Mouse (Mus musculus): ENCODE measurements around the gene Skap1.

Gene Skap1

DNA sequence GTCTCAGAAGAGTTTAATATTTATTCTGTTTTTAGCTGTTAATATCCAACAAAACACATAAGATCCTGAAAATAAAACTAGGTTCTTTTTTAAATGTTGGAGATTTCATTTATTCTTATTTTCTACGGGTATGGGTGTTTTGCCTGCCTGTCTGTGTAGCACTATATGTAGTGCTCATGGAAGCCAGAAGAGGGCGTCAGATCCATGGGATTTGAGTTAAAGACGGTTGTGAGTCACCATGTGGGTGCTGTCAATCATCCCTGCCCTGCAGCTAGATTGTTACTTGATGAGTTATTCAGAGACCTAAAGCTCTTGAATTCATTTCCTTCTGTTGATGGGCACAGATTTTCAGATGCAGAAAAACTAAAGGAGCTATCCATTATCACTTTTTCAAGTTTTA, 108.1 kb downstream of the Skap1 start:
- DNase-seq, result no peak

DNA sequence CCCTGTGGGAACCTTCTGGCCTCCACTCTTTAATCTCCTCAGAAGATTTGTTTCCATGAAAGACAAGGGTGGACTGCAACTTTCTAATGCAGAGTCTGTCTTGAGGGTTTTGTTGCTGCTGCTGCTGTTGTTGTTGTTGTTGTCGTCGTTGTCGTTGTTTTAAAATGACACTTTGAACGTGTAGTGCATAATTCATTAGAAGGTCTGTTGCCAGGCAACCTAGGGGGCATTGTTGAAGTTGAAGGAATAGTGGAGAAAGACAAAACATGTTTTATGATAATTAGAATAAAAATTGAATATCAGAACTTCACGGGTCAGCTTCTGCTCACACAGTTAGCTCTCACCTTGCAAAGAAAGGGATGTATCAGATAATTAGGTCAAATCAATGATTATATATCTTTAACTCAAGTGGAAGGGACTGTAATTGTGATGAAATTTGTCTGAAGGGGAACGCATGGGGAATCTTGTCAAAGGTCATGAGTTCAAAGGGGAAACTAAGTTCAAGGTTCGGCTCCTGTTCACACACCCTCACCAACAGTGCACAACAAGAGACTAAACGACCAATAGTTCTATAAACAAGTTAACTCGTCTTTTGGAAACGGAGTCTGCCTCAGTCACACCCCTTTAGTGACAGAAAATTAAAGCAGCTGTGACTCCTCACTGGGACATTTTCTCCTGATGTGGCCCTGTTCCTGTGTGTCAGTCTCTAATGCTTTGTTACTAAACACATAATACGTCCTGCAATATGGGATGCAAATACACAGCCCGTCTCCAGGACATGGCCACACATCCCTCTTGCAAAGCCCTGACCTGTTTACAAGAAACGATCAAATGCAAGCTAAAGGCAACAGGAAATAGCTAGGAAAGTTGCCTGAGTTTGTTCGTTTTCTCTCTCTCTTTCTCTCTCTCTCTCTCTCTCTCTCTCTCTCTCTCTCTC, 112.4 kb downstream of the Skap1 start:
- DNase-seq, result no peak

DNA sequence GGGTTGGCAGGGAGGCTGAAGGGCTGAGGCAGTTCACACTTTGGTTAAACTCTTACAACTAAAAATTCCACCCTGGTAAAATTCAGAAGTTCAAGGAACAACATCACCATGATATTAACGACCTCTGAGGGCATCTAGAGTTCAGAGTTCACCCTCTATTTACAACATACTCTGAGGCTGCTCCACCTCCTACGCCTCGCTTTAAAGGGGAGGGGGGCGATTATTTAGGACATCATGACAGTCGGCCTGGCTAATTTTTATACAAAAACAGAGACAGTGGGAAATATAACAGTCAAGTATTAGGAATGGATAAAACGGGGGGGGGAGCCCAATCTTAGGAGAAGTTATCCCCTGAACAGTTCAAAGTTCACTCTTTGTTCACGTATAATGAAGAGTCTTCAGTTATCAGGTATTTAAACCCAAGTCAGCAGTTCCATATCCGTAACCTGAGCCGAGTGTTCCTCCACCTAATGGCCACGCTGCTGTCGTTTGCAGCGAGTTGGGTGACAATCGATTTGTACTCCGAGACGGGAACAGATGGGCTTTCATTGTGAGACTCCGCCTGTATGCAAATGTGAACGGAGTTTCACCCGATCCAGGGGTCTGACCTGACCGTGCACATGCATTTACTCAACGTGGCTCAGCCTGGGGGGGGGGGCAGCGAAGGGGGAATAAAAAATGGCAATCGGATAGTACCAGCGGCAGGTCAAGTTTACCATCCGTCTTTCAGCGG, 114.3 kb downstream of the Skap1 start:
- DNase-seq, result no peak

GRCm38 (mm10) chr11:96581604-96582384, 117.4 kb downstream of the Skap1 start:
- peak; percentile 29 for DNase-seq

DNA sequence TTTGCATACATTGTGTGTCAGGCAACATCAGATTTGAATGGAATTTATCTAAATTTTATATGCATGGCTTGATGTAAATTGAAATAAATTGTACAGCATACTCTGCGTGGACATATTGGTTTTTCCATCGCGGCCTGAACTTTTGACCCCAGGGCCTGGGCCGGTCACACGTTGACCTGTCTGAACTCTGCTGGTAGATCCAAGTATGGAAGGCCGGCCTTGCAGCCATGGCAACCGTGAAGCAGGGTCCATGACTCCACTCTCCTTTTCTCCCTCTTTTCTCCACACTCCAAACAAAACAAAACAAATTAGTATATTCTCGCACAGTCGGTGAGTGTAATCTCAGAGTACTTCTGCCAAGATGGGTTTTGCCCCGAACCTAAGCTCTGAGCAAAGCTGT, 118.2 kb downstream of the Skap1 start:
- DNase-seq, result no peak

GRCm38 (mm10) chr11:96589828-96590227, 125.4 kb downstream of the Skap1 start:
- DNase-seq, result peak; percentile 25

- DNase-seq, result no peak
Observed at GRCm38 (mm10) chr11:96595890-96596289, 131.5 kb downstream of the Skap1 start.

DNA sequence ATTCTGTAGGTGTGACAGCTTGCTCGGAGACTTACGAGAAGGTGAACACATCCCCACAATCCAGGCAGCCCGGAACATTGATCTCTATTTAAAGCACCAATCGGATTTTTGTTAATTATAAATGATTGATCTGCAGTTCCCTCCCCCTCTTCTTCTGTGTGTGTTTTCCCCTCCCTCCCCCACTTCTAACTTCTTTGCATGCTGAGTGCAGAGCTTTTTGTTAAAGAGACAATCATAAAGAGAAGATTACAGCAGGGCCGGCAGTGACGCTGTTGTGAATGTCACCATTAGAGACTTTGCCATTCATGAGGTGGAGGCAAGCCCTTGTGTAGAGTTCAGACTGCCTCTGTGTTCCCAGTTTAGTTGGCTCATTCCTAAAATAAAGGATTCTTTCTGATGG, 131.9 kb downstream of the Skap1 start:
- no peak for DNase-seq

- no peak for DNase-seq
Observed at GRCm38 (mm10) chr11:96602806-96603205, 138.4 kb downstream of the Skap1 start.

DNA sequence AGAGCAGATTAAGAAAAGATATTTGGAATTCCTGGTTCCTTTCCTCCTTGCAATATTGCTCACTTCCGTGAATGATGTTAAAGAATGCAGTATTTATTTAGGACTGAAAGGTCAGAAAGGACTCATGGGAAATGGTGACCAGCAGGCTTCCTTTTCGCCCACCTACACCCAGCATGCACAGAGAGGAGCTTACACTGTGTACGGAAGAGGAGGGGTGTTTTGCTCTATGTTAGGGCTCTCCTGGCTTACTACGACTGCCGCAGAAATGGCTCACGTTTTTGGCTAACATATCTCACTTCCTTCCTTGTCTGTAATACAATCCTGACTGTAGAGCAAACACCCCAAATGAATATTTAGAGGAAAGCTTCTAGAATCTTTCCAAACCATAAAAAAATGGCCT, 139.9 kb downstream of the Skap1 start:
- DNase-seq, result no peak

DNA sequence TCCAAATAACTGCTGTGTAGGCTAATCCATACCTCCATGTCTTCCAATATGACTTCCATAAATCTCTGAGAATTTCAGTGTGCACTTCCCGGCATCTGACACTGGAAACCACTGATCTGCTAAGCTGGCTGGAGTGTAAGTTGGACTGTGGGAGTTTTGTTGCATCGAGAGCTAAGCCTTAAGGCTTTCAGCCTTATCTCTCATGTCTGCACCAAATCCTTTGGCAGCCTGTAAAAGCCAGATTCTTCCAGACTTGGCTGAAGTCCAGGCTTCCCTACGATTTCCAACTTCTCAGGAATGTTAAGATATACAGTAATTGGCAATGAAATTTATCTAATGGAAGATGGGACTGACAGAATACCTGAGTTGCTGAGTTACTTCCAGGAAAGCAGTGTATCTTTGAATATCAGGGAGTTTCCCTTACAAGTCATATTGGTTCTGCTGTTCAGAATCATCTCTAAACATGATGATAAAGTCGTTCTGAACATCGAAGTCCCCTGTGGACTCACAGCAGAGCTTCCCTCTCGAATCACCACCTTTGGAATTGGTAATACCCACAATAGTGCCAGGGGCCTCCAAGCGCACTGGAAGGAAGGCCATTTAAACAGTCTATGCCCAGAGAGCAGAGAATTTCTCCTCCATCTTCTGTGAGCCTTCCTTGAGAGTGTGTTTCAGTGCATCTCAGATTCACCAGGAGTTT, 140.5 kb downstream of the Skap1 start:
- DNase-seq, result no peak

GRCm38 (mm10) chr11:96605516-96605915, 141.1 kb downstream of the Skap1 start:
- no peak for DNase-seq

DNA sequence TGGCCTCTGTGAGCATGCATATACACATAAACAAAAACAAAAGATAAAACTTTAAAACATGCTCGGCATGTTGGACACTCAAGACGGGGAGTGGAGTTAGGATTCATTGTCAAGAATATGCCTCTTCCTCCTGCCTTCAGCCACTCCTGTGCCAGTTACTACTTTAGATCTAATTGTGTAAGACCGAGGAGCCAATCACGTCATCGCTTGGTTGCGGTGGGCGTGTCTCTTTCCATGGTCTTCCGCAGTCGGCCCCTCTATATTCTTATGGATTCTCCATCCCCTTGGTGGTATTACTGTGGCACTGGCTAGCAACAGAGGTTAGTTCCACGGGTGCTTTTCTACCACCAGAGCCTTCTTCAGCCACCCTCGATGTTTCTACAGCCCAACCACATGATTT, 148.2 kb downstream of the Skap1 start:
- no peak for DNase-seq

GRCm38 (mm10) chr11:96616792-96617191, 152.4 kb downstream of the Skap1 start:
- no peak for DNase-seq

DNA sequence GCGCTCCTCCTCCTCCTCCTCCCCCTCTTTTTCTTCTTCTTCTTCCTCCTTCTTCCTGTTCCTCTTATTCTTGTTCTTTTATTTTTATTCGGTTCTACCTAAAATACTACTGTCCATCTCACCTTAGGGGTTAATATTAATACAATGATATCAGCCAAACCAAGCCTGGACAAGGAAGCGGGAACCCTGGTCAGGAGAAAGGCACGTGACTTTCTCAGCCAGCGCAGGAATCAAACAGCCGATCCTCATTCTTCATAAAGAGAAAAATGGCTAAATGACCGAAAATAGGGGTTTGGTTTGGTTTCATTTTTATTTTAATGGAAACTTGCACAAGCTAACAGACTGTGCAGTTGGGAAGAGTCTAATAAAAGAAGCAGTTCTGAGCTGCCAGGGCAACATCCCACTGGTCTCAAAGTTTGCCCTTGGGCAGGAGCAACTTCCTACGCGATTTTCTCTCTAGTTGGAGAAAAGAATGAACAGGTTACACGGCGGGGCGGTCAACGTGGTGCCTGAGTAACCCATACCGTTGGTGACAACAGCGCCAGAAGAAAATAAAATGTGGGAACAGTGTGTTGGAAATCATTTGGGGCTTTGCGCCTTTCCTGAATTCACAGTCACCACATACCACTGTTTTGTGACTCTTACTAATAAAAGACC, 154.5 kb downstream of the Skap1 start:
- no peak for DNase-seq

DNA sequence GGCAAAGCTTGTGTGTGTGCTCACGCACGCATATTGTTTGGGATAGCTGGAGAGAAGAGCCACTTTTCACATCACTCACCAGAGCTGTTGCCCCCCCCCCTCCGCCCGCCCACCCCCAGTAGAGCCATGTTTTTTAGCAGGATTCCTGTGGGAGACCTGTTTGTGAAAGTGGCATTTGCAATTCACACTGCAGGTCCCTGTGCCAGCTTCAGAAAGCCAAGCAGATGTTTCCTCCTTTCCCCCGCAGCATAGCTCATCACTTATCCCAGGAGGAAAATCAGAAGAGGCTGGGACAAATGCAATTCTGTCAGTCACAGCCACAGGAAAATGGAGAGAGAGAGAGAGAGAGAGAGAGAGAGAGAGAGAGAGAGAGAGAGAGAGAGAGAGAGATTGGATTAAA, 155.2 kb downstream of the Skap1 start:
- no peak for DNase-seq

DNA sequence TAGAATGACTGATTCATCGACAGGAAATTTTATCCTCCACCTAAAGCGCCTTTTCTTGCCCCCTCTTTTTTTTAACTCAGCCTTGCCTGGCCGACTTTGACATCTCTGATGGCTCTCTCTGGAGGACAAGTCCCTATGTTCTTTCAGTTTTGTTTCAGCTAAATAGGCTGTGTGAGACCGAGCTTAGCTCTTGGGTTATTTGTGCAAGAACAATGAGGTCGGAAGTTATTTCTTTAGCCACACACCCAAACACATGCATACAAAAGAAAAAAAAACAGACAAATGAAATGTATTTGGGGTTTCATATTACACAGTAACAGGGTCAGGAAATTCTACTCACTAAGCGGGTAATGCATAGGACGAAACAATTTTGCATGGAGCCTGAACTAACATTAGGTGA, 155.6 kb downstream of the Skap1 start:
- no peak for DNase-seq

GRCm38 (mm10) chr11:96620660-96621059, 156.3 kb downstream of the Skap1 start:
- no peak for DNase-seq

- peak; percentile 88 for DNase-seq
Observed at GRCm38 (mm10) chr11:96621167-96621566, 156.8 kb downstream of the Skap1 start.

- peak; percentile 54 for DNase-seq
Observed at GRCm38 (mm10) chr11:96622782-96623181, 158.4 kb downstream of the Skap1 start.

- DNase-seq, result no peak
Observed at GRCm38 (mm10) chr11:96624436-96624835, 160.0 kb downstream of the Skap1 start.

GRCm38 (mm10) chr11:96629775-96630174, 165.4 kb downstream of the Skap1 start:
- no peak for DNase-seq
